Mouse (Mus musculus) midbrain, embryonic 12.5 days (tissue): Measurements from ENCODE around the gene Cobl. TPM values are rescaled to one million over a fixed set of nuclear protein-coding genes. Genes with fewer than 3 reads are reported as not detected.

Experiments
- ATAC-seq: fragments of 200-750 bp; cut with Nextera tagmentation; 2 replicates; pipeline ENCODE4 v1.8.0; 2017; ENCODE audit warnings: low read depth, moderate TSS enrichment, moderate library complexity; ENCODE audit not compliant: low FRiP score
- H3K27ac ChIP-seq: fragments of 300-500 bp; sonication (generic); replicated peaks from 2 replicates; pipeline ENCODE4 v1.5.1; 2016; ENCODE audit warnings: mild to moderate bottlenecking
- H3K27me3 ChIP-seq: fragments of 300-500 bp; sonication (generic); 2 replicates; pipeline ENCODE4 v1.6.1; 2016; ENCODE audit warnings: mild to moderate bottlenecking
- H3K36me3 ChIP-seq: fragments of 300-500 bp; sonication (generic); 2 replicates; pipeline ENCODE4 v1.6.1; 2016
- H3K4me1 ChIP-seq: fragments of 300-500 bp; sonication (generic); 2 replicates; pipeline ENCODE4 v1.6.1; 2016
- H3K4me2 ChIP-seq: fragments of 300-500 bp; sonication (generic); replicated peaks from 2 replicates; pipeline ENCODE4 v1.6.1; 2016; ENCODE audit warnings: mild to moderate bottlenecking, moderate library complexity
- H3K4me3 ChIP-seq: fragments of 300-500 bp; sonication (generic); 2 replicates; pipeline ENCODE4 v1.5.1; 2016; ENCODE audit warnings: mild to moderate bottlenecking
- H3K9ac ChIP-seq: fragments of 300-500 bp; sonication (generic); replicated peaks from 2 replicates; pipeline ENCODE4 v1.6.1; 2016; ENCODE audit warnings: mild to moderate bottlenecking, moderate library complexity
- H3K9me3 ChIP-seq: fragments of 300-500 bp; sonication (generic); 2 replicates; pipeline ENCODE4 v1.6.1; 2016; ENCODE audit warnings: mild to moderate bottlenecking
- WGBS: fragments of 180-500 bp; shearing (Covaris S2); methylation state at CpG from one replicate; pipeline ENCODE4 v1.1.7; 2016; 5-methylcytosine and 5-hydroxymethylcytosine counted together
- polyA plus RNA-seq: library from polyadenylated mRNA; unstranded; fragments of >200 nt; fragmentation: Nextera tagmentation; extraction: Ambion mirVana; gene quantifications from 2 replicates; pipeline ENCODE4 v1.2.1, GENCODE M21; 2016

Cobl gene
- polyA plus RNA-seq, 1 experiment from 2014 or later = 4.0 TPM

DNA sequence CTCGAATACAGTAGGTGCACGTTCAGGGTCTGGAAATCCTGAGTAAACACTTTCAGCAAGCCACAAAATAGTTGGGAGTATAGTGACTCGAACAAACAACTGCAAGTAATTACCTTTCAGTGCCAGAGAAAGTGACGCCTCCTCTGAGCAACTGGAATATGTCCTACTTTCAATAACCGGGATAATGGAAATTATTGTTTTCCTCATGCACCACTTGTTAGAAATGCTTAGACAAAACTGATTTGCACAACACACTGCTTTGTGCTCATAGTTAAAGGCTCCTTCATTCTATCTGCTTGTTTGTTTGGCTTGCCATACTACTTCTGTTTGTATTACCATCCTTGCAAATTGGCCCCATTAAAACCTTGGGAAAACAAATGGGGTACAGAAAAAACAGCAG lies 21.6 kb downstream of the Cobl start:
- no peak for ATAC-seq
- H3K27ac ChIP-seq = no peak overlapping the region
- no peaks in the 10 kb centered on the region for H3K36me3 ChIP-seq
- no peak overlapping the region for H3K9ac ChIP-seq
- no peak overlapping the region for H3K4me3 ChIP-seq
- H3K4me1 ChIP-seq = peaks cover 3% of the 10 kb centered on the region; the same call in 1 of the 2 replicates
- no peaks in the 10 kb centered on the region for H3K27me3 ChIP-seq
- H3K9me3 ChIP-seq = no peaks in the 10 kb centered on the region
- 74% methylated on average over 5 of the region's 5 CpGs for WGBS
- no peak overlapping the region for H3K4me2 ChIP-seq

DNA sequence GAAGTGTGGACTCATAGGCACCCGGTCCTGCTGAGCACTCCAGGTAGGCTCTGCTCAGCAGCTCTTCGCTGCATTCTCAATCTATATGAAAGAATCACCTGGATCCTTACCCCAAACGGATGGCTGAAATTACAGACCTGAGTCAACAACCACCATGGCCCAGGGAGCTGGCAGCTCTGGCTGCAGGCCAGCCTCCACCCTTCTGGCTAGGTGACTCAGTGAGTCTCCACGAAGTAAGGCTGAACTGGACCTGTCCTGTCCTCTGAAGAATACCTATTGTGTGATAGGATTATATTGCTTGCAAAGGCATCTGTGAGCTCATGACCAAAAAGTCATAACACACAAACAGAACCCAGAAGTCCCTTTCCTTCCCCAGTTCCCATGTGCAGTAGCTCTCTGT lies 22.5 kb downstream of the Cobl start:
- no peak overlapping the region for H3K27ac ChIP-seq
- no peak for ATAC-seq

GRCm38 (mm10) chr11:12435905-12436304 lies 28.9 kb downstream of the Cobl start:
- no peak for ATAC-seq
- no peak overlapping the region for H3K4me2 ChIP-seq
- no peak overlapping the region for H3K9ac ChIP-seq
- no peaks in the 10 kb centered on the region for H3K36me3 ChIP-seq
- peaks cover 4% of the 10 kb centered on the region; the same call in 1 of the 2 replicates for H3K4me1 ChIP-seq
- no peaks in the 10 kb centered on the region for H3K9me3 ChIP-seq
- H3K27ac ChIP-seq = no peak overlapping the region
- 51% methylated on average over 3 of the region's 3 CpGs for WGBS
- no peak overlapping the region for H3K4me3 ChIP-seq
- H3K27me3 ChIP-seq = no peaks in the 10 kb centered on the region

More for the DNA sequence above, 22.5 kb downstream of the Cobl start:
- H3K4me2 ChIP-seq = no peak overlapping the region
- no peak overlapping the region for H3K9ac ChIP-seq
- no peaks in the 10 kb centered on the region for H3K27me3 ChIP-seq
- no peaks in the 10 kb centered on the region for H3K9me3 ChIP-seq
- no peak overlapping the region for H3K4me3 ChIP-seq
- H3K36me3 ChIP-seq = no peaks in the 10 kb centered on the region
- peaks cover 3% of the 10 kb centered on the region; the same call in 1 of the 2 replicates for H3K4me1 ChIP-seq
- 93% methylated on average over 4 of the region's 4 CpGs for WGBS

- no peak for ATAC-seq
- H3K4me3 ChIP-seq = no peak overlapping the region
- H3K36me3 ChIP-seq = no peaks in the 10 kb centered on the region
- no peak overlapping the region for H3K9ac ChIP-seq
- no peak overlapping the region for H3K4me2 ChIP-seq
- H3K27me3 ChIP-seq = no peaks in the 10 kb centered on the region
- H3K4me1 ChIP-seq = peaks cover 11% of the 10 kb centered on the region; the same call in 1 of the 2 replicates
- 63% methylated on average over 4 of the region's 4 CpGs for WGBS
- H3K27ac ChIP-seq = no peak overlapping the region
- H3K9me3 ChIP-seq = no peaks in the 10 kb centered on the region
Measured at GRCm38 (mm10) chr11:12435018-12435417, 29.7 kb downstream of the Cobl start.

- no peak overlapping the region for H3K9ac ChIP-seq
- H3K27me3 ChIP-seq = no peaks in the 10 kb centered on the region
- no peak overlapping the region for H3K27ac ChIP-seq
- 0 out of 2 replicates have a peak, but pooled peaks have one; percentile 45 for ATAC-seq
- H3K4me2 ChIP-seq = no peak overlapping the region
- peaks cover 15% of the 10 kb centered on the region; the same call in 1 of the 2 replicates for H3K4me1 ChIP-seq
- H3K9me3 ChIP-seq = no peaks in the 10 kb centered on the region
- no peak overlapping the region for H3K4me3 ChIP-seq
- H3K36me3 ChIP-seq = no peaks in the 10 kb centered on the region
- 61% methylated on average over 4 of the region's 4 CpGs for WGBS
Measured at GRCm38 (mm10) chr11:12434597-12434996, 30.2 kb downstream of the Cobl start.

- peaks cover 15% of the 10 kb centered on the region; the same call in 1 of the 2 replicates for H3K4me1 ChIP-seq
- H3K36me3 ChIP-seq = no peaks in the 10 kb centered on the region
- H3K27ac ChIP-seq = no peak overlapping the region
- ATAC-seq = no peak
- H3K27me3 ChIP-seq = no peaks in the 10 kb centered on the region
- no peak overlapping the region for H3K9ac ChIP-seq
- H3K4me2 ChIP-seq = no peak overlapping the region
- WGBS = 84% methylated on average over 2 of the region's 2 CpGs
- no peaks in the 10 kb centered on the region for H3K9me3 ChIP-seq
- H3K4me3 ChIP-seq = no peak overlapping the region
Measured at GRCm38 (mm10) chr11:12431911-12432310, 32.8 kb downstream of the Cobl start.

GRCm38 (mm10) chr11:12430231-12431041 lies 34.3 kb downstream of the Cobl start:
- no peaks in the 10 kb centered on the region for H3K9me3 ChIP-seq
- H3K4me2 ChIP-seq = no peak overlapping the region
- H3K9ac ChIP-seq = no peak overlapping the region
- H3K27me3 ChIP-seq = no peaks in the 10 kb centered on the region
- peaks cover 11% of the 10 kb centered on the region; the same call in 1 of the 2 replicates for H3K4me1 ChIP-seq
- no peak overlapping the region for H3K4me3 ChIP-seq
- ATAC-seq = peak; percentile 50; the same call in 1 of the 2 replicates
- H3K36me3 ChIP-seq = no peaks in the 10 kb centered on the region
- WGBS = 33% methylated on average over 4 of the region's 4 CpGs
- no peak overlapping the region for H3K27ac ChIP-seq

DNA sequence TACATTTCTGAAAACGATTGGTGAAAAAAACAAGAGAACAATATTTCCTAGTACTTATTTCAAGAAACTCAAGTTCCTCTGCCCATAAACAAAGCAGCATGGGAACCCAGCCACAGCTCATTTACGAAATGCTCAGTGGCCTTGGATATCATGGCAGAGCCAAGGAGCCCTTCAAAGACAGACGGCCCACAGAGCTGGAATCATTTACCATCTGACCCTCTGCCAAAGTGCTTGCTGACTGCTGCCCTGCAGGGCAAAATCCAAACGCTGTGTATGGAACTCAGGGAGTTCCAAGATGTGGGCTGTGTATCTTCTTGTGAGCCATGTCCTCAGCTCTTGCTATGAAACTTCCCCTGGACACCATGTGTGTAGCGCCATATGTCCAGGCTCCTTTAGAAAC lies 38.0 kb downstream of the Cobl start:
- no peak for ATAC-seq
- H3K4me2 ChIP-seq = no peak overlapping the region
- H3K9me3 ChIP-seq = no peaks in the 10 kb centered on the region
- H3K27ac ChIP-seq = no peak overlapping the region
- H3K4me1 ChIP-seq = peaks cover 11% of the 10 kb centered on the region; the same call in 1 of the 2 replicates
- H3K9ac ChIP-seq = no peak overlapping the region
- H3K4me3 ChIP-seq = no peak overlapping the region
- 81% methylated on average over 5 of the region's 5 CpGs for WGBS
- H3K36me3 ChIP-seq = no peaks in the 10 kb centered on the region
- no peaks in the 10 kb centered on the region for H3K27me3 ChIP-seq

- Histone ChIP-seq H3K4me1 (no peaks in the 10 kb centered on the region), H3K27ac (no peak overlapping the region), H3K4me3 (no peak overlapping the region), H3K4me2 (no peak overlapping the region), H3K27me3 (no peaks in the 10 kb centered on the region), H3K36me3 (no peaks in the 10 kb centered on the region), H3K9me3 (no peaks in the 10 kb centered on the region), H3K9ac (no peak overlapping the region)
- 82% methylated on average over 2 of the region's 2 CpGs for WGBS
- 0 out of 2 replicates have a peak, but pooled peaks have one; percentile 16 for ATAC-seq
Measured at GRCm38 (mm10) chr11:12424205-12424604, 40.6 kb downstream of the Cobl start.

DNA sequence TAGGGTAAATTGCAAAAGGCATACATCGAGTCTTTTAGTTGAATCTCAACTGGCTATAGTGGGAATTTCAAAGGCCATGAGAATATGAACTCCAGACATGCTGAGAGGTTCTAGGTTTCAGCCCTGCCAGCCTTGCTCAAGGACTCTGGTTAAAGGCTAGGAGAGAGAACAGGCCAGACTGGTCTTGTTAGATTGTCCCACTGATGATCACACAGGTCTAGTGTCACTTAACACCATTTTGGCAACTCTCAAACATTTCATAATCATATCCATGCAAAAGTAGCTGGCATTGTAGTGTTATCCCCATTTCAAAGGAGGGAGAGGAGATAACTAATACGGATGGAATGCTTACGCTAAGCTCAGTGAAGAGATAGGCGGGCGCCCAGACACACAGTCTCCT lies 43.6 kb downstream of the Cobl start:
- H3K9ac ChIP-seq = no peak overlapping the region
- H3K27ac ChIP-seq = no peak overlapping the region
- H3K4me2 ChIP-seq = no peak overlapping the region
- no peak overlapping the region for H3K4me3 ChIP-seq
- no peaks in the 10 kb centered on the region for H3K36me3 ChIP-seq
- WGBS = 93% methylated on average over 5 of the region's 5 CpGs
- no peaks in the 10 kb centered on the region for H3K9me3 ChIP-seq
- ATAC-seq = no peak
- H3K27me3 ChIP-seq = no peaks in the 10 kb centered on the region
- no peaks in the 10 kb centered on the region for H3K4me1 ChIP-seq

DNA sequence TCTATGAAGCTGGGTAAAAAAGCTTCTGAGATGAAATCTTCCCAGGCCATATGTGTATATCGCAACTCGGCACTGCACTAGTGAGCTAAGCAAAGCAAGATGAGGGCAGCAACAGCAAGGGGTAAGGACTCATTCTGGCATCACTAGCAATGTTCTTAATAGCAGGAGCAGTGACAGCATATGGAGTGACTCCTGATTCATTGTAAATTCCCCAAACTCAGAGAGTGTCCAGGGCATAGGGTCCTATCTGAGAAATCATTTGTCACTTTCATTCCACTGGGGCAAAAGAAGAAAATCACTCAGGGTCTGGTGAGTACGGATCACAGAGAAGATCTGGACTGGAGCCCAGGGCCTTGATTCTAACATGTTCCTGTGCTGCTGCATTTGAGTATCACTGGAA lies 44.6 kb downstream of the Cobl start:
- no peak overlapping the region for H3K4me3 ChIP-seq
- H3K36me3 ChIP-seq = no peaks in the 10 kb centered on the region
- H3K9me3 ChIP-seq = no peaks in the 10 kb centered on the region
- WGBS = 92% methylated on average over 3 of the region's 3 CpGs
- no peaks in the 10 kb centered on the region for H3K27me3 ChIP-seq
- H3K9ac ChIP-seq = no peak overlapping the region
- no peak for ATAC-seq
- H3K4me1 ChIP-seq = peaks cover 4% of the 10 kb centered on the region
- H3K27ac ChIP-seq = no peak overlapping the region
- no peak overlapping the region for H3K4me2 ChIP-seq

DNA sequence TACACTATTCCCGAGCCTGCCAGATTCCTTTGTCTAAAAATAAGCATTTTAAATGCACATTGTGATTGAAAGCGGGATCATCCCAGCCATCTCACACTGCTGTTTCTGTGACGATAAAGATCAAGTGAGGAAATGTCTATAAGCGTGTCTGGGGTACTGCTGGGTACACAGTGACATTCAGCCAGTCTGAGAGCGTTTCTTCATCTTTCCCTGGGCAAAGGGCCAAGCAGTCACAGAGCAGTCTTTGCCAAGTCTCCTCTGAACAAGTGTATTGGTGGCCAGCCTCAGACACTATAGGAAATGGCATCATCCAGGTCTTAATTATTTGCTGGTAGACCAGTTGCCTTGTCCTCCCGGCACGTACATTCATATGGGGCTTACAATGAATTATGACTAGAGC lies 47.9 kb downstream of the Cobl start:
- Histone ChIP-seq H3K27me3 (no peaks in the 10 kb centered on the region), H3K4me2 (no peak overlapping the region), H3K4me1 (peaks cover 5% of the 10 kb centered on the region), H3K9ac (no peak overlapping the region), H3K36me3 (no peaks in the 10 kb centered on the region), H3K27ac (no peak overlapping the region), H3K9me3 (no peaks in the 10 kb centered on the region), H3K4me3 (no peak overlapping the region)
- no peak for ATAC-seq
- WGBS = 73% methylated on average over 7 of the region's 7 CpGs
